Comparison of ENCODE assay signal across 23 mouse cellular contexts in the genomic region with DNA sequence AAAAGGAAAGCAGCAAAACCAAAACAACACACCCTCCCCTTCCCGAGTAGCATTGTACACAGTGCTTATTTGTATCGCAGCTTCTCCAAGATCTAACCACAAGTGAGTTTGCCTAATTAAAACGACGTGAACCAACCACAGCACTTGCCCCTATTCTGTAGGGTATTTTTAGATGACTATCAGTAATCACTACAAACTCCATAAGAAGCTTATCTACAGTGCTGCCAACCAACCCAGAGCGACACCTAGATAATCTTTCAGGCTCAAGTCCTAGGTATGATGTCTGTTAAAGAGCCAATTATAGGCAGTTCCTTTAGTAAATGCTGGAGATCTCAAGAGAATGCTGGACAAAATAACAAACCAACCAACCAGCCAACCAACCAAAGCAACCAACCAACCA. TPM values are rescaled to one million over a fixed set of nuclear protein-coding genes. Genes with fewer than 3 reads are reported as not detected.
DNase-seq lines count a peak whose midpoint lies in the region; ATAC-seq lines count a peak whose summit lies in the region.
"Had no signal": no experiment of that assay in that cellular context is flagged by ENCODE, and none has a peak within 500 bp of the region (broad histone marks: within the 10 kb centered on the region; RNA-seq: fewer than 3 reads in every experiment).

No protein-coding gene starts in this region.

- no peak overlapping the region for H3K4me3 ChIP-seq in embryonic facial prominence, embryonic 14.5 days (ENCODE audit: low read depth, low read length)
- H3K4me3 ChIP-seq in embryonic facial prominence, embryonic 10.5 days, result no peak overlapping the region
- H3K4me3 ChIP-seq in heart, embryonic 13.5 days, result no peak overlapping the region
- H3K4me3 ChIP-seq: embryonic facial prominence, embryonic 15.5 days; gastrocnemius, adult 2 months; heart, embryonic 10.5 days; heart, embryonic 15.5 days; hindbrain, embryonic 12.5 days; hindbrain, embryonic 15.5 days had no signal

- H3K27ac ChIP-seq in embryonic facial prominence, embryonic 14.5 days (replicated peaks; ENCODE audit: low read depth, low read length), result no peak overlapping the region
- H3K27ac ChIP-seq in embryonic facial prominence, embryonic 10.5 days (replicated peaks), result no peak overlapping the region
- H3K27ac ChIP-seq in heart, embryonic 13.5 days (replicated peaks), result no peak overlapping the region
- H3K27ac ChIP-seq: embryonic facial prominence, embryonic 15.5 days; gastrocnemius, adult 2 months; heart, embryonic 10.5 days; heart, embryonic 15.5 days; hindbrain, embryonic 12.5 days; hindbrain, embryonic 15.5 days had no signal

- ATAC-seq in embryonic facial prominence, embryonic 14.5 days (ENCODE audit: low read depth), result no peak
- ATAC-seq in heart, embryonic 13.5 days (ENCODE audit: extremely low read depth, insufficient number of reproducible peaks, low FRiP score, low TSS enrichment), result no peak
- ATAC-seq: forebrain, embryonic 14.5 days; forebrain, postnatal 0 days; Patski had no signal

- no peak overlapping the region for H3K9ac ChIP-seq in embryonic facial prominence, embryonic 14.5 days (ENCODE audit: low read depth, low read length)
- no peak overlapping the region for H3K9ac ChIP-seq in heart, embryonic 13.5 days
- H3K9ac ChIP-seq: embryonic facial prominence, embryonic 15.5 days; forebrain, postnatal 0 days; heart, embryonic 15.5 days; hindbrain, embryonic 12.5 days; hindbrain, embryonic 15.5 days had no signal

- H3K36me3 ChIP-seq in embryonic facial prominence, embryonic 14.5 days (ENCODE audit: control insufficient read depth, insufficient read depth, low read length), result peaks cover 23% of the 10 kb centered on the region
- peaks cover 31% of the 10 kb centered on the region for H3K36me3 ChIP-seq in embryonic facial prominence, embryonic 10.5 days (replicated peaks)
- H3K36me3 ChIP-seq in heart, embryonic 13.5 days, result peaks cover 28% of the 10 kb centered on the region

- WGBS in embryonic facial prominence, embryonic 14.5 days, result 77% methylated on average over 5 of the region's 5 CpGs
- WGBS in embryonic facial prominence, embryonic 10.5 days, result 90% methylated on average over 5 of the region's 5 CpGs
- 53% methylated on average over 5 of the region's 5 CpGs for WGBS in heart, embryonic 13.5 days

- H3K9me3 ChIP-seq in embryonic facial prominence, embryonic 14.5 days (ENCODE audit: control insufficient read depth, low read length), result no peaks in the 10 kb centered on the region
- no peaks in the 10 kb centered on the region for H3K9me3 ChIP-seq in embryonic facial prominence, embryonic 10.5 days
- H3K9me3 ChIP-seq in heart, embryonic 13.5 days, result no peaks in the 10 kb centered on the region
- H3K9me3 ChIP-seq: embryonic facial prominence, embryonic 15.5 days; heart, embryonic 10.5 days; heart, embryonic 15.5 days; hindbrain, embryonic 12.5 days; hindbrain, embryonic 15.5 days had no signal

- H3K4me1 ChIP-seq in embryonic facial prominence, embryonic 14.5 days (ENCODE audit: control insufficient read depth, insufficient read depth, low read length), result no peaks in the 10 kb centered on the region
- no peaks in the 10 kb centered on the region for H3K4me1 ChIP-seq in embryonic facial prominence, embryonic 10.5 days
- peaks cover 17% of the 10 kb centered on the region for H3K4me1 ChIP-seq in heart, embryonic 13.5 days
- H3K4me1 ChIP-seq: embryonic facial prominence, embryonic 15.5 days; hindbrain, embryonic 12.5 days; hindbrain, embryonic 15.5 days had no signal

- DNase-seq in embryonic facial prominence, embryonic 14.5 days (ENCODE audit: low spot score), result peak; percentile 5
- DNase-seq in embryonic facial prominence, embryonic 10.5 days (ENCODE audit: low spot score), result no peak
- DNase-seq in heart, postnatal 25 days (ENCODE audit: low spot score), result no peak
- DNase-seq in retina, adult 2 months (ENCODE audit: low read depth, low spot score), result peak; percentile 77
- no peak for DNase-seq in retina, embryonic 14.5 days (ENCODE audit: low spot score)
- DNase-seq in cerebellum, adult 9-10 months, result no peak
- DNase-seq in adrenal gland, adult 2 months, result no peak
- DNase-seq: adrenal gland, postnatal 14 days; cerebellum, adult 11 months; embryo, embryonic 11 days; forebrain, postnatal 0 days; gastrocnemius, adult 2 months; gastrocnemius, postnatal 14 days; heart, adult 18-20 months; heart, postnatal 10 days had no signal

- no peak overlapping the region for H3K4me2 ChIP-seq in embryonic facial prominence, embryonic 14.5 days (ENCODE audit: low read depth, low read length)
- 0 out of 2 replicates have a peak overlapping the region, but pooled peaks have one; percentile 18 for H3K4me2 ChIP-seq in heart, embryonic 13.5 days
- H3K4me2 ChIP-seq: embryonic facial prominence, embryonic 15.5 days; heart, embryonic 15.5 days; hindbrain, embryonic 12.5 days; hindbrain, embryonic 15.5 days had no signal

- no peaks in the 10 kb centered on the region for H3K27me3 ChIP-seq in embryonic facial prominence, embryonic 14.5 days (replicated peaks; ENCODE audit: control insufficient read depth, insufficient read depth, low read length)
- no peaks in the 10 kb centered on the region for H3K27me3 ChIP-seq in embryonic facial prominence, embryonic 10.5 days (replicated peaks; ENCODE audit: low read depth, poor library complexity, severe bottlenecking)
- no peaks in the 10 kb centered on the region for H3K27me3 ChIP-seq in heart, embryonic 13.5 days (replicated peaks)
- H3K27me3 ChIP-seq: embryonic facial prominence, embryonic 15.5 days; heart, embryonic 15.5 days; hindbrain, embryonic 12.5 days; hindbrain, embryonic 15.5 days; Patski had no signal

- intact Hi-C loops in heart, postnatal 25 days (cut with DNase I), result no loop called here

RNA-seq across cellular contexts. Expression of gene Tapt1, which starts 28.6 kb away (rescaled TPM):
- 34.5 and 37.6 TPM in 2 replicates for polyA plus RNA-seq in embryonic facial prominence, embryonic 14.5 days (2014; fragmentation: Nextera tagmentation; extraction: Ambion mirVana)
- polyA plus RNA-seq in embryonic facial prominence, embryonic 10.5 days (2016; fragmentation: Nextera tagmentation; extraction: Ambion mirVana), result 23.0 and 25.5 TPM in 2 replicates
- polyA plus RNA-seq in heart, embryonic 13.5 days (2015; fragmentation: Nextera tagmentation; extraction: Ambion mirVana), result 18.1 and 22.5 TPM in 2 replicates
- 10 to 100 TPM; 19.7 to 19.9 TPM for total RNA-seq in heart, postnatal 25 days (2021)
- total RNA-seq in adrenal gland, adult 2 months (2021), result 10 to 100 TPM; 46.3 to 64.1 TPM
- polyA plus RNA-seq in adrenal gland, adult 2 months (2012; rRNA removed), result 16.9 and 22.6 TPM in 2 replicates

Comparison
In these comparisons a context has a peak if more than half of its experiments do, and no peak if none do; other contexts are left out.
1. DNase-seq: peak in embryonic facial prominence, embryonic 14.5 days (single experiment) and retina, adult 2 months (single experiment); none in embryonic facial prominence, embryonic 10.5 days (single experiment), heart, postnatal 25 days (single experiment), retina, embryonic 14.5 days (single experiment), cerebellum, adult 9-10 months (single experiment) and adrenal gland, adult 2 months (single experiment).